Mouse (Mus musculus): Measurements from ENCODE around the gene Ocrl.

GRCm38 (mm10) chrX:47882813-47883212 lies 29.4 kb upstream of the Ocrl start:
- TF ChIP-seq TCF12 (IDR thresholded peaks at IDR 0.05; ENCODE audit: insufficient read depth, poor library complexity, severe bottlenecking): no peak
- no peak for TF ChIP-seq MYOG (IDR thresholded peaks at IDR 0.05; ENCODE audit: control insufficient read depth in 1 of 3, insufficient read depth in 1 of 3, insufficient read length in 2 of 3, low read depth in 2 of 3)
- no peak for TF ChIP-seq USF1 (IDR thresholded peaks at IDR 0.05; ENCODE audit: low read depth)
- no peak for TF ChIP-seq MAX (IDR thresholded peaks at IDR 0.05; ENCODE audit: low read depth)
- TF ChIP-seq POLR2A (IDR thresholded peaks at IDR 0.05; ENCODE audit: insufficient read length, low read depth): no peak
- no peak for TF ChIP-seq E2F4 (IDR thresholded peaks at IDR 0.05; ENCODE audit: insufficient read depth)
- TF ChIP-seq CEBPB (IDR thresholded peaks at IDR 0.05; ENCODE audit: insufficient read depth, poor library complexity, severe bottlenecking): no peak
- TF ChIP-seq MYOD1 (IDR thresholded peaks at IDR 0.05; ENCODE audit: control insufficient read depth in 1 of 3, insufficient read length in 2 of 3, low read depth in 2 of 3): no peak
- no peak for TF ChIP-seq REST (IDR thresholded peaks at IDR 0.05; ENCODE audit: insufficient read depth, insufficient read length)
- no peak for TF ChIP-seq SRF (IDR thresholded peaks at IDR 0.05; ENCODE audit: control insufficient read depth, insufficient read length, low read depth)
